Mouse (Mus musculus): ENCODE data around the gene Polm.

GRCm38 (mm10) chr11:5869331-5869730 is 31.5 kb upstream of the Polm start:
- TF ChIP-seq POLR2A (IDR thresholded peaks at IDR 0.05; ENCODE audit: insufficient read depth, low read depth, low read length) (no peak), EP300 (IDR thresholded peaks at IDR 0.05; ENCODE audit: insufficient read depth, low read depth, low read length) (no peak)
